Mouse (Mus musculus) forebrain, embryonic 13.5 days (tissue): ENCODE data around the gene Me1. TPM values are rescaled to one million over a fixed set of nuclear protein-coding genes. Genes with fewer than 3 reads are reported as not detected.

Experiments
- ATAC-seq: fragments of 200-750 bp; cut with Nextera tagmentation; 2 replicates; pipeline ENCODE4 v1.8.0; 2017
- H3K27ac ChIP-seq: fragments of 300-500 bp; sonication (generic); 2 replicates; pipeline ENCODE4 v1.5.1; 2015; ENCODE audit warnings: inconsistent platforms, mild to moderate bottlenecking, moderate library complexity
- H3K27me3 ChIP-seq: fragments of 300-500 bp; sonication (generic); 2 replicates; pipeline ENCODE4 v1.6.1; 2015; ENCODE audit warnings: mild to moderate bottlenecking, inconsistent platforms
- H3K36me3 ChIP-seq: fragments of 300-500 bp; sonication (generic); 2 replicates; pipeline ENCODE4 v1.6.1; 2015; ENCODE audit warnings: mild to moderate bottlenecking, inconsistent platforms; ENCODE audit not compliant: poor library complexity, severe bottlenecking
- H3K4me1 ChIP-seq: fragments of 300-500 bp; sonication (generic); 2 replicates; pipeline ENCODE4 v1.6.1; 2015; ENCODE audit warnings: inconsistent platforms
- H3K4me2 ChIP-seq: fragments of 300-500 bp; sonication (generic); 2 replicates; pipeline ENCODE4 v1.6.1; 2015; ENCODE audit warnings: inconsistent platforms, mild to moderate bottlenecking, moderate library complexity
- H3K4me3 ChIP-seq: fragments of 300-500 bp; sonication (generic); 2 replicates; pipeline ENCODE4 v1.5.1; 2015; ENCODE audit warnings: mild to moderate bottlenecking, inconsistent platforms
- H3K9ac ChIP-seq: fragments of 300-500 bp; sonication (generic); 2 replicates; pipeline ENCODE4 v1.6.1; 2015; ENCODE audit warnings: mild to moderate bottlenecking, inconsistent platforms
- H3K9me3 ChIP-seq: fragments of 300-500 bp; sonication (generic); replicated peaks from 2 replicates; pipeline ENCODE4 v1.6.1; 2016; ENCODE audit warnings: inconsistent platforms
- WGBS: fragments of 180-500 bp; shearing (Covaris S2); methylation state at CpG from one replicate; pipeline ENCODE4 v1.1.7; 2015; 5-methylcytosine and 5-hydroxymethylcytosine counted together
- polyA plus RNA-seq: library from polyadenylated mRNA; unstranded; fragments of >200 nt; fragmentation: Nextera tagmentation; extraction: Ambion mirVana; gene quantifications from 2 replicates; pipeline ENCODE4 v1.2.1, GENCODE M21; 2015

The Me1 gene
- polyA plus RNA-seq, 1 experiment from 2014 or later = 9.5 TPM

DNA sequence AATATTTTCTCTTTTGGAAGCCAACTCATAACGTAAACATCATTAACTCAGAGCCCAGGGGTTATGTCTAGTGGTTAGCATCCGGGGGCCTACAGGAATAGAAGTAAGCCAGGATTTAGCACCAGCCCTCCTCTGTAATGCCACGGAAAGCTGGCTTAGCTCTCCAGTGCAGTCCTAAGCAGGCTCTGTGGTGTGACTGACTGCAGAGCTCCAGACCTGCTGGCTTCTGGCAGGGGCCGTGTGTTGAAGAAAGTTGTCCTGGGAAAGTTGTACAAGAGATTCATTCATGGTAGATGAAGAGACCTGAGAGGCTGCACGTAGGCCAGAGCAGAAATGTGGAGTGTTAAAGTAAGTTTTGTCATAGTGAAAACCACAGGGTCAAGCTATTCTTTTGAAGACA is 5.5 kb upstream of the Me1 start:
- H3K9me3 ChIP-seq = no peaks in the 10 kb centered on the region
- H3K27me3 ChIP-seq = no peaks in the 10 kb centered on the region
- 32% methylated on average over 5 of the region's 5 CpGs for WGBS
- no peak overlapping the region for H3K27ac ChIP-seq
- no peaks in the 10 kb centered on the region for H3K36me3 ChIP-seq
- no peak overlapping the region for H3K4me2 ChIP-seq
- ATAC-seq = no peak
- no peak overlapping the region for H3K4me3 ChIP-seq
- no peaks in the 10 kb centered on the region for H3K4me1 ChIP-seq
- H3K9ac ChIP-seq = no peak overlapping the region

GRCm38 (mm10) chr9:86695199-86695817 is 445 bp downstream of the Me1 start:
- Histone ChIP-seq H3K27me3 (no peaks in the 10 kb centered on the region), H3K36me3 (no peaks in the 10 kb centered on the region), H3K4me3 (peak overlapping the region; percentile 78), H3K9ac (peak overlapping the region; percentile 81), H3K9me3 (no peaks in the 10 kb centered on the region), H3K4me1 (peaks cover 6% of the 10 kb centered on the region; the same call in 1 of the 2 replicates), H3K4me2 (peak overlapping the region; percentile 90), H3K27ac (no peak overlapping the region)
- WGBS = 2% methylated on average over 56 of the region's 56 CpGs
- peak; percentile 74 for ATAC-seq

GRCm38 (mm10) chr9:86694644-86695043 is 1.1 kb downstream of the Me1 start:
- Histone ChIP-seq H3K4me3 (peak overlapping the region; percentile 78; the same call in 1 of the 2 replicates), H3K4me2 (no peak overlapping the region), H3K4me1 (peaks cover 6% of the 10 kb centered on the region; the same call in 1 of the 2 replicates), H3K27me3 (no peaks in the 10 kb centered on the region), H3K9ac (no peak overlapping the region), H3K36me3 (no peaks in the 10 kb centered on the region), H3K9me3 (no peaks in the 10 kb centered on the region), H3K27ac (no peak overlapping the region)
- WGBS = 93% methylated on average over 7 of the region's 7 CpGs
- no peak for ATAC-seq

DNA sequence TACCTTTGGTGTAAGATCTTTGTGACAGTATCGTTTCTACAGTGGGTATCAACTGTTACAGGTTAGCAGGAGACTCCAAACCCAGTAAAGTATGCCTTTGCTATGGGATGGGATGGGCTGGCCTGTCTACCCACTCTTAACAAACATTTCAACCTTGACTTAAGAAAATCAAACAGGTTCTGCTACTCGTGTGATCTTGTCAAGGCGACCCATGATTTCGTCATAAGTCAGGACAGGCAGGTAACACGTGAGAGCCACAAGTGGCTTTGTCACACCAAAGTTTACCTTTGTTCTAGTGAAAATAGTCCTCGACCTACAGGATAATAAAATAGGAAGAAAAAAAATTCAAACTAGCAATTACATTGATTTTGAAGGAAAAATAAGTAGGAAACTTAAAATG is 1.8 kb downstream of the Me1 start:
- 94% methylated on average over 6 of the region's 6 CpGs for WGBS
- H3K36me3 ChIP-seq = no peaks in the 10 kb centered on the region
- no peaks in the 10 kb centered on the region for H3K27me3 ChIP-seq
- no peaks in the 10 kb centered on the region for H3K9me3 ChIP-seq
- no peak for ATAC-seq
- H3K4me1 ChIP-seq = peaks cover 6% of the 10 kb centered on the region; the same call in 1 of the 2 replicates
- no peak overlapping the region for H3K4me2 ChIP-seq
- H3K27ac ChIP-seq = no peak overlapping the region
- H3K4me3 ChIP-seq = no peak overlapping the region
- H3K9ac ChIP-seq = no peak overlapping the region

DNA sequence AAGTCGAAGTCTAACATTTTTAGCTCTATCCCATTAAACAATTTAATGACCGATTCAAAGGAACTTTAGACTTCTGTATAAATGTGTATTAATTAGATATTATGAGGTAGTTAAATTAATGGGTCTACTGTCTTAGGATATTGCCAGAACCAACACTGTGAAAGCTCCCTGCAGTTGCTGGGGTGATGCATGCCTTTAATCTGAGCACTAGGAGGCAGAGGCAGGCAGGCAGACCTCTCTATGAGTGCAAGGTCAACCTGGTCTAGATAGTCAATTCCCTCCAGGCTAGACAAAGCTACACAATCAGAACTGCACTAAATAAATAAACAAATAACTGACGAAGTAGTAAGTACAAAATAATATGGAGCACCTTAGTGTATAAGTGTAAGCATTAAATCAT is 3.1 kb downstream of the Me1 start:
- H3K27me3 ChIP-seq = no peaks in the 10 kb centered on the region
- H3K4me2 ChIP-seq = no peak overlapping the region
- ATAC-seq = no peak
- no peak overlapping the region for H3K27ac ChIP-seq
- H3K9ac ChIP-seq = no peak overlapping the region
- H3K36me3 ChIP-seq = no peaks in the 10 kb centered on the region
- no peak overlapping the region for H3K4me3 ChIP-seq
- 87% methylated on average over 3 of the region's 3 CpGs for WGBS
- H3K4me1 ChIP-seq = peaks cover 6% of the 10 kb centered on the region; the same call in 1 of the 2 replicates
- H3K9me3 ChIP-seq = no peaks in the 10 kb centered on the region

DNA sequence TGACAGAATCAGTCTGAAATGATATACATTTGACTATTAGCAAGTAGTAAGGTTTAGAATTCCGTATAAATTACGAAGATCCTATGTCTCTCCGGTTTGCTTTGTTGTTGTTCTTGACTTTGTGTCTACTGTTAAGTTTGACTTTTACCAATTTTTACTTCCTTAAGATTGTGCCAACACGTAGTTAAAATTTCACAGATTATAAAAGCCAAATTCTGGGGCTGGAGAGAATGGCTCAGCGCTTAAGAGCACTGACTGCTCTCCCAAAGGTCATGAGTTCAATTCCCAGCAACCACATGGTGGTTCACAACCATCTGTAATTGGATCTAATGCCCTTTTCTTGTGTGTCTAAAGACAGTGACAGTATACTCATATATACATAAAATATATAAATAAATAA is 3.5 kb downstream of the Me1 start:
- no peak for ATAC-seq
- 90% methylated on average over 5 of the region's 5 CpGs for WGBS
- no peak overlapping the region for H3K27ac ChIP-seq

DNA sequence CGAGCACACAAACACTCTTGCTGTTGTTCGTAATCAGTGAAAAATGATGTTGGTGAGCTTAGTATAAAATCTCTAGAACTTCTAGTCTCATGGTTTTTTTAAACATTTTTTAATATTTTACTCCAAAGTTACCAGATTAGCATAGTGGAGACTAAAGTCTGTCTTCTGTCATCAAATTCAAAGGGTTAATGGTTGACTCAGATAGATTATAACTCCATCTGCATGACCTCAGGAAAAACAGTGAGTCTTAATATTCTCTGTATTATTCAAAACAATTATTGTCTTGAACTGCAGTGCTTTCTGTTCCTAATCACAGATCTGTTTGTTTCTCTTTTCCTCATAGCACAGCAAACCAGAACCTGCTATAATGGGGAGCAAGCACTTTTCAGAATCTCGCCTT is 4.7 kb downstream of the Me1 start:
- WGBS = 90% methylated on average over 3 of the region's 3 CpGs
- H3K4me1 ChIP-seq = peaks cover 6% of the 10 kb centered on the region; the same call in 1 of the 2 replicates
- no peak overlapping the region for H3K4me2 ChIP-seq
- H3K4me3 ChIP-seq = no peak overlapping the region
- no peak overlapping the region for H3K9ac ChIP-seq
- no peak for ATAC-seq
- no peaks in the 10 kb centered on the region for H3K36me3 ChIP-seq
- no peak overlapping the region for H3K27ac ChIP-seq
- H3K27me3 ChIP-seq = no peaks in the 10 kb centered on the region
- H3K9me3 ChIP-seq = no peaks in the 10 kb centered on the region

More for the DNA sequence above, 3.5 kb downstream of the Me1 start:
- Histone ChIP-seq H3K4me2 (no peak overlapping the region), H3K4me1 (peaks cover 6% of the 10 kb centered on the region; the same call in 1 of the 2 replicates), H3K9ac (no peak overlapping the region), H3K4me3 (no peak overlapping the region), H3K9me3 (no peaks in the 10 kb centered on the region), H3K27me3 (no peaks in the 10 kb centered on the region), H3K36me3 (no peaks in the 10 kb centered on the region)

DNA sequence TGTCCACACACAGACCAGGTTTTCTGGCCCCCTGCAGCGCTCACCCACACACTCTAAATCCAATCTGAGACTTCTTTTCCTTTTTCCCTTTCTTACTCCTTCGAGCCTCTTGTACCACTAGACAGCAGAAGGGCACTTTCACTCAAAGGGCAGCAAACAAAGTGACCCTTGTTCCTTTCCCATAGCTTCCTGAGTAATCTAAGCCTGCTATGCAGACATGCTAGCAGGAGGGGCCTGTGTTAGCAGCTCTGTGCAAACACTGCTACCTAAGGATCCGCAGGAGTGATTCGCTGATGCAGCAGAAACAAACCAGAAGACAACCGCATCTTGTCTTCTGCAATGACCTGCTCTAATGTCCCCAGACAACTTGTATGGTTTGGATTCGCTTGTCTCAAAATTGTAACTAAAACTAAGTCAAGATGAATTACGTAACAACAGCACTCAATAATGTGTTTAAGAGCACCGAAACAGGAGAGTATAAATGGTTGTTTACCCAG is 12.0 kb downstream of the Me1 start:
- Histone ChIP-seq H3K9ac (no peak overlapping the region), H3K27ac (no peak overlapping the region), H3K4me2 (no peak overlapping the region), H3K4me1 (no peaks in the 10 kb centered on the region), H3K9me3 (no peaks in the 10 kb centered on the region), H3K36me3 (no peaks in the 10 kb centered on the region), H3K27me3 (no peaks in the 10 kb centered on the region), H3K4me3 (no peak overlapping the region)
- ATAC-seq = no peak
- WGBS = 61% methylated on average over 8 of the region's 8 CpGs

DNA sequence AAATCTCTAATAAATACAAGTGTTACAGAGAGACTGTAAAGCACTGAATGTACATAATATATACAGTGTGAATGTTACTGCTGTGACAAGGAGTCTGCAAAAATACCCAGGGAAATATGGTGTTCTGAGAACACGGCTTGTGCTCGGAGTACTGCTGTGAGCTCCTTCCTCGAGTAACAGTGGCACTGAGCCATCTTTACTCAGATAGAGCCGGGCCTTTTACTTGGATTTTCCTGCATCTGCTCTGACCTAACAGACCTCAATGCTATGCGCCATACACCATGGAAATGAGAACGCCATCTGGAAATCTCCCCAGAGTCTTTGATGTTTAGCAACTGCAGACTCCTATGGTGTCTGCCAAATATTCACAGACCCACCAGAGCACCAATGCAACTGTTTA is 12.9 kb downstream of the Me1 start:
- Histone ChIP-seq H3K36me3 (no peaks in the 10 kb centered on the region), H3K4me2 (no peak overlapping the region), H3K9ac (no peak overlapping the region), H3K27me3 (no peaks in the 10 kb centered on the region), H3K4me3 (no peak overlapping the region), H3K27ac (no peak overlapping the region), H3K9me3 (no peaks in the 10 kb centered on the region), H3K4me1 (no peaks in the 10 kb centered on the region)
- WGBS = 61% methylated on average over 6 of the region's 6 CpGs
- ATAC-seq = peak; percentile 24; the same call in 1 of the 2 replicates

DNA sequence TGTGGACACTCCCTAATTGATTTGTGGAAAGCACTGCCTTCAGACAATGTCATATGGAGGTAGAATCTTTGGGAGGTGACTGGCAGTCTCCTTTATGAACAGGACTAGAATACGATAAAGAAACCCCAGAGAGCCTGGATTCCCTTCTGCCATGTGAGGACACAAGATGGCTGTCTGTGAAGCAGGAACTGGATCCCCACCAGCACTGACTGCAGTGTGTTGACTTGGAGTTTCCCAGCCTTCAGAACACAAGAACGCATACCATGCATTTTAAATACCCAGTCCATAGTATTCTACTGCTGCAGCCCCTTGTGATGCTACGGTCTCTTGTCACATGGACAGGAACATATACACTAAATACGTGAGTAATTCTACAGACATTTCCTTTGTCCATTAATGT is 13.5 kb downstream of the Me1 start:
- no peak for ATAC-seq
- Histone ChIP-seq H3K27ac (no peak overlapping the region), H3K4me1 (no peaks in the 10 kb centered on the region), H3K9me3 (no peaks in the 10 kb centered on the region), H3K27me3 (no peaks in the 10 kb centered on the region), H3K9ac (no peak overlapping the region), H3K4me2 (no peak overlapping the region), H3K4me3 (no peak overlapping the region), H3K36me3 (no peaks in the 10 kb centered on the region)
- 88% methylated on average over 4 of the region's 4 CpGs for whole genome bisulfite sequencing

DNA sequence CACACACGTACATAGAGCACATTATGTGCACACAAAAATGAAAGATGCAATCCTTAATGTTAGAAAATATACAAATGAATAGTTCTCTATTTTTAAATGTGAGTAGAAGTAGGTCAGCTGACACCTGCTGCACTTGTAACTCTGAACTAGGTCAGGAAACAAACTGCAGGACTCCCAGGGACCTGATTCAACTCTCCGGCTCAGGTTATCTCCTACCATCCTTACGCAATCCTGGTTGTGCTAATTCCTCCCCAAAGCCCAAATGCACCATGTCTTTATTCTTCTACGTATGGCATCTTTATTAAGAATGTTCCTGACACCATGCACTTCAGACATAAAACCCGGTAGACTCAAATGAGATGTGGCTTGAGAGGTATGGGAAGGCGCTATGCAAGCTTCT is 15.3 kb downstream of the Me1 start:
- H3K4me1 ChIP-seq = no peaks in the 10 kb centered on the region
- H3K9me3 ChIP-seq = no peaks in the 10 kb centered on the region
- no peak overlapping the region for H3K9ac ChIP-seq
- no peak overlapping the region for H3K27ac ChIP-seq
- H3K4me2 ChIP-seq = no peak overlapping the region
- H3K4me3 ChIP-seq = no peak overlapping the region
- no peaks in the 10 kb centered on the region for H3K36me3 ChIP-seq
- no peak for ATAC-seq
- WGBS = 95% methylated on average over 6 of the region's 6 CpGs
- no peaks in the 10 kb centered on the region for H3K27me3 ChIP-seq

DNA sequence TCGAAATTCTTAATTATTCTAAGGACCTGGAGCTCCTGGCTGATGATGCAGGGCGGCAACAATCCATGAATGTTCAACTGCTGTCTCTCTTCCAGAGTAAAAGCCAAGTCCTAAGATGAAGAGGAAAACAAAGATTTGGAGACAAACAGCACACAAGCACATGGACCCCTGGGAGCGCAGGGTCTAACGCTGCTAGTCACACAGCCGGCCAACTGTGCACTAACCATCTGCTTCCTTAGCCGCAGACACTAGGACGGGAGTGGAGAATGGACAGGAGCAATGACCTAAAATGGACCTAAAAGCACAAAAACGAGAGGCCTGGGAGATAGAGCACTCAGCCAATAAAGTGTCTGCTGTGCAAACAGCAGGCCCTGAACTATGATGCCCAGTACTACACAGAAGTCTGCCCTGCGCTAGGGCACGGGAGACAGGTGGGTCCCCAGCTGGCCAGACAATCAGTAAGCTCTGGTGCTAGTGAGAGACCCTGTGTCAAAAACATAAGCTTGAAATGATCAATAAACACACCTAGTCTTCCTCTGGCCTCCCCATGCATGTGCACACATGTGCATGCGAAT is 15.8 kb downstream of the Me1 start:
- H3K9me3 ChIP-seq = no peaks in the 10 kb centered on the region
- H3K4me1 ChIP-seq = no peaks in the 10 kb centered on the region
- 92% methylated on average over 11 of the region's 11 CpGs for WGBS
- no peak overlapping the region for H3K4me2 ChIP-seq
- H3K36me3 ChIP-seq = no peaks in the 10 kb centered on the region
- no peak overlapping the region for H3K27ac ChIP-seq
- H3K4me3 ChIP-seq = no peak overlapping the region
- ATAC-seq = no peak
- H3K27me3 ChIP-seq = no peaks in the 10 kb centered on the region
- no peak overlapping the region for H3K9ac ChIP-seq

GRCm38 (mm10) chr9:86676246-86676645 is 19.5 kb downstream of the Me1 start:
- no peaks in the 10 kb centered on the region for H3K4me1 ChIP-seq
- no peaks in the 10 kb centered on the region for H3K9me3 ChIP-seq
- no peaks in the 10 kb centered on the region for H3K36me3 ChIP-seq
- no peak overlapping the region for H3K4me2 ChIP-seq
- no peaks in the 10 kb centered on the region for H3K27me3 ChIP-seq
- H3K9ac ChIP-seq = no peak overlapping the region
- no peak overlapping the region for H3K4me3 ChIP-seq
- ATAC-seq = no peak
- 79% methylated on average over 3 of the region's 3 CpGs for WGBS
- no peak overlapping the region for H3K27ac ChIP-seq
